Mouse (Mus musculus) ES-Bruce4 (cell line): Measurements from ENCODE around the gene Ogdhl. TPM values are rescaled to one million over a fixed set of nuclear protein-coding genes. Genes with fewer than 3 reads are reported as not detected.
"Not testable (repeated sequence)": the region's sequence is repeated elsewhere in the genome, so short reads cannot be mapped to it uniquely, and the experiment has no call there.

Experiments used
- H3K27ac ChIP-seq: 2 replicates; pipeline ENCODE4 v1.5.1; 2012; ENCODE audit warnings: low read length, inconsistent platforms; ENCODE audit not compliant: insufficient read depth
- H3K27me3 ChIP-seq: 2 replicates; pipeline ENCODE4 v1.6.1; 2012; ENCODE audit warnings: mild to moderate bottlenecking, low read length, inconsistent platforms; ENCODE audit not compliant: control insufficient read depth, poor library complexity, insufficient read depth, severe bottlenecking
- H3K36me3 ChIP-seq: 2 replicates; pipeline ENCODE4 v1.6.1; 2012; ENCODE audit warnings: inconsistent platforms, mild to moderate bottlenecking, low read length, moderate library complexity; ENCODE audit not compliant: control insufficient read depth, poor library complexity, insufficient read depth, severe bottlenecking
- H3K4me1 ChIP-seq: one replicate; pipeline ENCODE4 v1.8.1; 2011; ENCODE audit warnings: low read length; ENCODE audit not compliant: control insufficient read depth, insufficient read depth
- H3K4me3 ChIP-seq: 2 replicates; pipeline ENCODE4 v1.5.1; 2011; ENCODE audit warnings: low read depth, mild to moderate bottlenecking, low read length
- H3K9ac ChIP-seq: 2 replicates; pipeline ENCODE4 v1.6.1; 2012; ENCODE audit warnings: low read depth, mild to moderate bottlenecking, inconsistent platforms; ENCODE audit not compliant: poor library complexity, severe bottlenecking
- H3K9me3 ChIP-seq: replicated peaks from 2 replicates; pipeline ENCODE4 v1.6.1; 2012; ENCODE audit warnings: mild to moderate bottlenecking, low read length, inconsistent platforms; ENCODE audit not compliant: control insufficient read depth, poor library complexity, insufficient read depth, severe bottlenecking
- CTCF ChIP-seq: IDR thresholded peaks from one replicate; pipeline ENCODE4 v1.8.1; 2011; ENCODE audit warnings: low read depth, low read length
- EP300 ChIP-seq: IDR thresholded peaks from 2 replicates; pipeline ENCODE4 v1.6.1; 2011; ENCODE audit warnings: low read depth, low read length; ENCODE audit not compliant: insufficient read depth
- POLR2A ChIP-seq: IDR thresholded peaks from one replicate; pipeline ENCODE4 v1.8.1; 2011; ENCODE audit warnings: low read length; ENCODE audit not compliant: insufficient read depth
- polyA plus RNA-seq: library from polyadenylated mRNA; stranded (reverse); fragments of >200 nt; gene quantifications from 2 replicates; pipeline ENCODE4 v1.2.4, GENCODE M21; 2011; ENCODE audit warnings: low read depth; ENCODE audit not compliant: missing spikeins, insufficient read depth, insufficient read length

Ogdhl gene
- polyA plus RNA-seq, 1 experiment = 93.8 TPM

GRCm38 (mm10) chr14:32341823-32342222, 20.0 kb downstream of the Ogdhl start:
- H3K4me3 ChIP-seq = no peak overlapping the region

GRCm38 (mm10) chr14:32344176-32344575, 22.4 kb downstream of the Ogdhl start:
- H3K36me3 ChIP-seq = peaks cover 53% of the 10 kb centered on the region
- no peaks in the 10 kb centered on the region for H3K4me1 ChIP-seq
- H3K27ac ChIP-seq = no peak overlapping the region
- no peak overlapping the region for H3K4me3 ChIP-seq
- TF ChIP-seq EP300 (no peak), POLR2A (no peak), CTCF (no peak)
- H3K9ac ChIP-seq = no peak overlapping the region
- no peaks in the 10 kb centered on the region for H3K9me3 ChIP-seq
- H3K27me3 ChIP-seq = no peaks in the 10 kb centered on the region

More at GRCm38 (mm10) chr14:32341823-32342222, 20.0 kb downstream of the Ogdhl start:
- Histone ChIP-seq H3K9ac (no peak overlapping the region), H3K36me3 (peaks cover 64% of the 10 kb centered on the region), H3K27ac (no peak overlapping the region), H3K4me1 (no peaks in the 10 kb centered on the region), H3K27me3 (no peaks in the 10 kb centered on the region), H3K9me3 (no peaks in the 10 kb centered on the region)
- TF ChIP-seq POLR2A = no peak
- no peak for TF ChIP-seq EP300
- no peak for TF ChIP-seq CTCF

- Histone ChIP-seq H3K9ac (no peak overlapping the region), H3K36me3 (peaks cover 50% of the 10 kb centered on the region), H3K27ac (no peak overlapping the region), H3K4me1 (no peaks in the 10 kb centered on the region), H3K9me3 (no peaks in the 10 kb centered on the region), H3K4me3 (no peak overlapping the region), H3K27me3 (no peaks in the 10 kb centered on the region)
- TF ChIP-seq EP300 (no peak), CTCF (no peak), POLR2A (no peak)
Observed at GRCm38 (mm10) chr14:32344694-32345093, 22.9 kb downstream of the Ogdhl start.

GRCm38 (mm10) chr14:32347307-32347706, 25.5 kb downstream of the Ogdhl start:
- Histone ChIP-seq H3K27ac (no peak overlapping the region), H3K4me3 (no peak overlapping the region), H3K4me1 (no peaks in the 10 kb centered on the region), H3K27me3 (no peaks in the 10 kb centered on the region), H3K9me3 (no peaks in the 10 kb centered on the region), H3K9ac (no peak overlapping the region), H3K36me3 (peaks cover 31% of the 10 kb centered on the region)
- no peak for TF ChIP-seq CTCF
- no peak for TF ChIP-seq POLR2A
- no peak for TF ChIP-seq EP300

GRCm38 (mm10) chr14:32351181-32351920, 29.5 kb downstream of the Ogdhl start:
- not testable (repeated sequence) for H3K9ac ChIP-seq, H3K9me3 ChIP-seq, H3K27me3 ChIP-seq, H3K27ac ChIP-seq, H3K4me1 ChIP-seq, H3K36me3 ChIP-seq, H3K4me3 ChIP-seq

- Histone ChIP-seq H3K9ac (no peak overlapping the region), H3K9me3 (peaks cover 3% of the 10 kb centered on the region; the same call in 1 of the 2 replicates), H3K36me3 (no peaks in the 10 kb centered on the region), H3K4me1 (no peaks in the 10 kb centered on the region), H3K27me3 (no peaks in the 10 kb centered on the region), H3K27ac (no peak overlapping the region), H3K4me3 (no peak overlapping the region)
- TF ChIP-seq EP300 = no peak
- TF ChIP-seq CTCF = no peak
- TF ChIP-seq POLR2A = no peak
Observed at GRCm38 (mm10) chr14:32364359-32364758, 42.5 kb downstream of the Ogdhl start.
